Comparison of ENCODE assay signal across 9 mouse cellular contexts in genomic region chr7:16728596-16729348, GRCm38 (mm10). TPM values are rescaled to one million over a fixed set of nuclear protein-coding genes. Genes with fewer than 3 reads are reported as not detected.
DNase-seq lines count a peak whose midpoint lies in the region; ATAC-seq and TF ChIP-seq lines count a peak whose summit lies in the region.
"Had no signal": no experiment of that assay in that cellular context is flagged by ENCODE, and none has a peak within 500 bp of the region (broad histone marks: within the 10 kb centered on the region; RNA-seq: fewer than 3 reads in every experiment).

No protein-coding gene starts in this region.

- H3K36me3 ChIP-seq in embryonic facial prominence, embryonic 10.5 days (replicated peaks) = no peaks in the 10 kb centered on the region
- no peaks in the 10 kb centered on the region for H3K36me3 ChIP-seq in liver, embryonic 15.5 days (replicated peaks)
- no peaks in the 10 kb centered on the region for H3K36me3 ChIP-seq in neural tube, embryonic 12.5 days
- H3K36me3 ChIP-seq in testis, adult 2 months (ENCODE audit: control insufficient read depth, insufficient read depth, low read length) = no peaks in the 10 kb centered on the region

- TF ChIP-seq CTCF in testis, adult 2 months (IDR thresholded peaks at IDR 0.05; ENCODE audit: control insufficient read depth, insufficient read depth, insufficient replicate concordance, low read depth, low read length) = peak; percentile 16; the same call in 1 of the 2 replicates

- H3K9me3 ChIP-seq in embryonic facial prominence, embryonic 10.5 days = no peaks in the 10 kb centered on the region
- no peaks in the 10 kb centered on the region for H3K9me3 ChIP-seq in liver, embryonic 15.5 days (replicated peaks)
- no peaks in the 10 kb centered on the region for H3K9me3 ChIP-seq in neural tube, embryonic 12.5 days

- no peak for TF ChIP-seq POLR2A in testis, adult 2 months (IDR thresholded peaks at IDR 0.05; ENCODE audit: control insufficient read depth, low read depth, low read length)

- peak; percentile 85 for DNase-seq in 416B (ENCODE audit: low read depth)
- DNase-seq in embryonic facial prominence, embryonic 10.5 days (ENCODE audit: low spot score) = peak; percentile 82
- DNase-seq in heart, adult 9 months (ENCODE audit: low spot score in 2 of 2) = peak; percentile 48 to 70
- peak; percentile 48 to 53 for DNase-seq in kidney, adult 8-10 months

- H3K4me2 ChIP-seq in liver, embryonic 15.5 days = peak overlapping the region; percentile 29
- peak overlapping the region; percentile 36 for H3K4me2 ChIP-seq in neural tube, embryonic 12.5 days (replicated peaks)

- H3K27me3 ChIP-seq in embryonic facial prominence, embryonic 10.5 days (replicated peaks; ENCODE audit: low read depth, poor library complexity, severe bottlenecking) = no peaks in the 10 kb centered on the region
- H3K27me3 ChIP-seq in liver, embryonic 15.5 days = no peaks in the 10 kb centered on the region
- H3K27me3 ChIP-seq in neural tube, embryonic 12.5 days (replicated peaks) = no peaks in the 10 kb centered on the region
- H3K27me3 ChIP-seq in testis, adult 2 months (ENCODE audit: control insufficient read depth, insufficient read depth, low read length) = no peaks in the 10 kb centered on the region

- H3K9ac ChIP-seq in liver, embryonic 15.5 days = peak overlapping the region; percentile 8; the same call in 1 of the 2 replicates
- H3K9ac ChIP-seq in neural tube, embryonic 12.5 days = no peak overlapping the region

- 30% methylated on average over 14 of the region's 14 CpGs for WGBS in embryonic facial prominence, embryonic 10.5 days
- 17% methylated on average over 14 of the region's 14 CpGs for WGBS in liver, embryonic 15.5 days (ENCODE audit: insufficient replicate concordance)
- 33% methylated on average over 14 of the region's 14 CpGs for WGBS in neural tube, embryonic 12.5 days

- H3K4me1 ChIP-seq in embryonic facial prominence, embryonic 10.5 days = peaks cover 20% of the 10 kb centered on the region
- H3K4me1 ChIP-seq in liver, embryonic 15.5 days (replicated peaks) = peaks cover 16% of the 10 kb centered on the region
- peaks cover 5% of the 10 kb centered on the region for H3K4me1 ChIP-seq in neural tube, embryonic 12.5 days
- H3K4me1 ChIP-seq in testis, adult 2 months (ENCODE audit: control insufficient read depth, insufficient read depth, low read length) = peaks cover 2% of the 10 kb centered on the region; the same call in 1 of the 2 replicates

- peak overlapping the region; percentile 39 for H3K4me3 ChIP-seq in embryonic facial prominence, embryonic 10.5 days
- no peak overlapping the region for H3K4me3 ChIP-seq in liver, embryonic 15.5 days (replicated peaks)
- no peak overlapping the region for H3K4me3 ChIP-seq in neural tube, embryonic 12.5 days
- no peak overlapping the region for H3K4me3 ChIP-seq in testis, adult 2 months (ENCODE audit: control insufficient read depth, low read depth, low read length)

- peak overlapping the region; percentile 81 for H3K27ac ChIP-seq in embryonic facial prominence, embryonic 10.5 days (replicated peaks)
- H3K27ac ChIP-seq in liver, embryonic 15.5 days (replicated peaks) = no peak overlapping the region
- no peak overlapping the region for H3K27ac ChIP-seq in neural tube, embryonic 12.5 days
- no peak overlapping the region for H3K27ac ChIP-seq in testis, adult 2 months (ENCODE audit: control insufficient read depth, insufficient read depth, low read depth, low read length)

- ATAC-seq in activated CD4-positive, CD25-positive, alpha-beta regulatory T cell, adult 4 months = peak; percentile 66
- no peak for ATAC-seq in liver, embryonic 15.5 days (ENCODE audit: insufficient read depth)
- ATAC-seq in neural tube, embryonic 12.5 days (ENCODE audit: low FRiP score, low read depth) = peak; percentile 66

RNA-seq across cellular contexts. Expression of gene Ceacam9, which starts 7.0 kb away (rescaled TPM):
- not detected for polyA plus RNA-seq in activated CD4-positive, CD25-positive, alpha-beta regulatory T cell, adult 4 months (2017; shearing (Covaris generic))
- not detected in 2 replicates for polyA plus RNA-seq in embryonic facial prominence, embryonic 10.5 days (2016; fragmentation: Nextera tagmentation; extraction: Ambion mirVana)
- polyA plus RNA-seq in liver, embryonic 15.5 days (2015; fragmentation: Nextera tagmentation; extraction: Ambion mirVana) = not detected in 2 replicates
- not detected in 2 replicates for polyA plus RNA-seq in neural tube, embryonic 12.5 days (2016; fragmentation: Nextera tagmentation; extraction: Ambion mirVana)
- polyA plus RNA-seq in testis, adult 2 months (2012; rRNA removed) = not detected in 2 replicates

RNA-seq across cellular contexts. Expression of gene Ap2s1, which starts 9.4 kb away (rescaled TPM):
- 100 to 1,000 TPM; 101 to 111 TPM for polyA plus RNA-seq in activated CD4-positive, CD25-positive, alpha-beta regulatory T cell, adult 4 months (2017; shearing (Covaris generic))
- 250 and 256 TPM in 2 replicates for polyA plus RNA-seq in embryonic facial prominence, embryonic 10.5 days (2016; fragmentation: Nextera tagmentation; extraction: Ambion mirVana)
- 162 and 176 TPM in 2 replicates for polyA plus RNA-seq in liver, embryonic 15.5 days (2015; fragmentation: Nextera tagmentation; extraction: Ambion mirVana)
- polyA plus RNA-seq in neural tube, embryonic 12.5 days (2016; fragmentation: Nextera tagmentation; extraction: Ambion mirVana) = 286 and 298 TPM in 2 replicates
- 240 and 279 TPM in 2 replicates for polyA plus RNA-seq in testis, adult 2 months (2012; rRNA removed)

RNA-seq across cellular contexts. Expression of gene Slc1a5, which starts 52.4 kb away (rescaled TPM):
- polyA plus RNA-seq in activated CD4-positive, CD25-positive, alpha-beta regulatory T cell, adult 4 months (2017; shearing (Covaris generic)) = 100 to 1,000 TPM; 143 to 179 TPM
- 37.3 and 40.5 TPM in 2 replicates for polyA plus RNA-seq in embryonic facial prominence, embryonic 10.5 days (2016; fragmentation: Nextera tagmentation; extraction: Ambion mirVana)
- 120 and 144 TPM in 2 replicates for polyA plus RNA-seq in liver, embryonic 15.5 days (2015; fragmentation: Nextera tagmentation; extraction: Ambion mirVana)
- polyA plus RNA-seq in neural tube, embryonic 12.5 days (2016; fragmentation: Nextera tagmentation; extraction: Ambion mirVana) = 17.8 and 18.9 TPM in 2 replicates
- 15.2 and 17.8 TPM in 2 replicates for polyA plus RNA-seq in testis, adult 2 months (2012; rRNA removed)

RNA-seq across cellular contexts. Expression of gene Ceacam15, which starts 53.3 kb away (rescaled TPM):
- polyA plus RNA-seq in activated CD4-positive, CD25-positive, alpha-beta regulatory T cell, adult 4 months (2017; shearing (Covaris generic)) = under 1 TPM in 1 of 2 experiments, not detected in 1; 0.32 TPM
- not detected in 2 replicates for polyA plus RNA-seq in embryonic facial prominence, embryonic 10.5 days (2016; fragmentation: Nextera tagmentation; extraction: Ambion mirVana)
- not detected in 2 replicates for polyA plus RNA-seq in liver, embryonic 15.5 days (2015; fragmentation: Nextera tagmentation; extraction: Ambion mirVana)
- polyA plus RNA-seq in neural tube, embryonic 12.5 days (2016; fragmentation: Nextera tagmentation; extraction: Ambion mirVana) = not detected in 2 replicates
- polyA plus RNA-seq in testis, adult 2 months (2012; rRNA removed) = 0.10 TPM in 1 of 2 replicates, not detected in the other
- polyA plus RNA-seq: gonadal fat pad, adult 2 months had no signal
